Mouse (Mus musculus): ENCODE measurements around the gene Lrrc4.

GRCm38 (mm10) chr6:28621961-28622360 is 209.6 kb downstream of the Lrrc4 start:
- TF ChIP-seq CTCF (conservative IDR thresholded peaks at IDR 0.05; ENCODE audit: low read length) (no peak), POU5F1 (IDR thresholded peaks at IDR 0.05; ENCODE audit: borderline replicate concordance, low read length) (no peak), NANOG (IDR thresholded peaks at IDR 0.05; ENCODE audit: borderline replicate concordance, low read length) (no peak)
